Mouse (Mus musculus): ENCODE measurements around the gene Neu2. TPM values are rescaled to one million over a fixed set of nuclear protein-coding genes. Genes with fewer than 3 reads are reported as not detected.

The Neu2 gene
- total RNA-seq, 4 experiments from 2014 or later: not detected

DNA sequence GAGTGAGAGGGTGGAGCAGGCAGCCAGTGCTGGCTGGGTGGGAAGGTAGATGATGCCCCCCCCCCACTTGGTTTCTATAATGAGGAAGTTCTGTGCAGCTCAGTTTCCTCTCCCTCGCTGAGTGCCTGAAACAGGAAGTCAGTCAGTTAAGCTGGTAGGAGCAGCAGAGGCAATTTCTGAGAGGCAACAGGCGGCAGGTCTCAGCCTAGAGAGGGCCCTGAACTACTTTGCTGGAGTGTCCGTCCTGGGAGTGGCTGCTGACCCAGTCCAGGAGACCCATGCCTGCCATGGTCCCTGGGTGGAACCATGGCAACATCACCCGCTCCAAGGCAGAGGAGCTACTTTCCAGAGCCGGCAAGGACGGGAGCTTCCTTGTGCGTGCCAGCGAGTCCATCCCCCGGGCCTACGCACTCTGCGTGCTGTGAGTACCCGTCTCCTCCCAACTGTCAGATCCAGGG lies 110.6 kb downstream of the Neu2 start, which contains the start of gene Inpp5d:
Gene Inpp5d (plus strand): TSS at position 102 of the 458 bp plus-strand sequence.
- DNase-seq: no peak

DNA sequence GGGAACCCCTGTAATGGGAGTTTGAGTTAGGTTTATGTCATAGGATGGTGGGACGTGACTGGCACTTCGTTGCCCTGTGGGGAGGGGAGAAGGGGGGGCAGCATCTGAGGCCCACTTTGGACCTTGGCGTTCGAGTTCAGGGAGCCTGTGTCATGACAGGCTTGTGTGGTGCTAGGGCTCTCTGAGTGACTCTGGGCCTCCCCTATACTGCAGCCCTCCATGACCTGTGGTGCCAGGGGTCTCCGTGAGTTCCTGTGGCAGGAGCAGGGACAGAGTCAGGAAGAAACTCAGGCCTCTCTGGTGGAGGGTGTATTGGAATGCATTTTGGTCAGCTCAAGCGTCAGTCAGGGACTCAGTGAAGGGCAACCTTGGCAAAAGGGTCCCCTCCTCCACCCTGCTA lies 111.0 kb downstream of the Neu2 start:
- no peak for DNase-seq

DNA sequence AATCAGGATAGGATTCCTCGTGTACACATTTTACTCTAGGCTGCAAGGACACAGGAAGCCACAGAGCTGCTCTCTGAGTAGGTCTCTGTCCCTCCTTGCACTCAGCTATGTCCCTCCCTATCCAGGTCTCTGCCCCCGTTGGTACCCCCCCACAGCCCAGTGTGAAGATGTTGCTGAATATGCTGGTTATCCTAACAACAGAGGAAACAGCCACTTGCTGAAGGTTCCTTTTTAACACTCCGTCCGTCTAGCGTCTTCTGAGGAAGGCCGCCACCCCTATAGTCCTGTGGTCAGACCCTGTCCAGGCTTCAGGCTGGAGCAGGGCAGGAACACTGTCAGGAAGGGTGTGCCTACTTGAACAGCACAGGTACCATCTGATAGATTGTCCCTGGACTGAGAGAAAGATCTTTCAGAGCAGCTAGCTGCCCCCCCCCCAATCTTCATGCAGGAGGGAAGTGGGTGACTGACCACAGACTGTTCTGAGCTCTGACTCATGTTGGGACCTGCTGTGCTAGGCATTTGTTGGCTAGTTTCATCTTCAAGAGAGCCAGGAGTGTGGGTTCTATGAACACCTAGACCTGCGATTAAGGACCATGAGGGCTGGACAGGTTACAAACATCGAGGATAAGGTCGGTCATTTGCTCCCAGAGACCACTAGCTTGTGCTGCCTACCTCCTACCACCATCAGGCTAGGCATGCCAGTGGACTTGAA lies 111.6 kb downstream of the Neu2 start:
- DNase-seq: no peak

DNA sequence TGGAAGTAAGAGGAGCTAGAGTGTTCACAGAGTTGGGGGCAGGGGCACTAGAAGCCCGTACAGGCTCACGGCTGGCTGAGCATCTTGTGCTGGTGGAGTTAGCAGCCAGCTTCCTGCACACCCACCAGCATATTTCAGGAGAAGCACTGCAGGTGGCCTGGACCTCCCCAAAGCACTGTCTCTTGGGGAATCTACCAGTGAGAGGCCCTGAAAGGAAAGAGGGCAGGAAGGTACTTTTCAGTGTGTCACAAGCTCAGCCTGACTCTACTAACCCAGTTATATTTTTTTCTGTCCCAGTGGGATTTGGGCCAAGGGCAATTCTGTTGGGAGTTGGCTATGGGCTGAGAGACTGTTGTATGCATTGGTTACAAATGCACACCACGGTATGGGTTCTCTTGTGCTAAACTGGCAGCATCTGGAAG lies 112.2 kb downstream of the Neu2 start:
- no peak for DNase-seq

DNA sequence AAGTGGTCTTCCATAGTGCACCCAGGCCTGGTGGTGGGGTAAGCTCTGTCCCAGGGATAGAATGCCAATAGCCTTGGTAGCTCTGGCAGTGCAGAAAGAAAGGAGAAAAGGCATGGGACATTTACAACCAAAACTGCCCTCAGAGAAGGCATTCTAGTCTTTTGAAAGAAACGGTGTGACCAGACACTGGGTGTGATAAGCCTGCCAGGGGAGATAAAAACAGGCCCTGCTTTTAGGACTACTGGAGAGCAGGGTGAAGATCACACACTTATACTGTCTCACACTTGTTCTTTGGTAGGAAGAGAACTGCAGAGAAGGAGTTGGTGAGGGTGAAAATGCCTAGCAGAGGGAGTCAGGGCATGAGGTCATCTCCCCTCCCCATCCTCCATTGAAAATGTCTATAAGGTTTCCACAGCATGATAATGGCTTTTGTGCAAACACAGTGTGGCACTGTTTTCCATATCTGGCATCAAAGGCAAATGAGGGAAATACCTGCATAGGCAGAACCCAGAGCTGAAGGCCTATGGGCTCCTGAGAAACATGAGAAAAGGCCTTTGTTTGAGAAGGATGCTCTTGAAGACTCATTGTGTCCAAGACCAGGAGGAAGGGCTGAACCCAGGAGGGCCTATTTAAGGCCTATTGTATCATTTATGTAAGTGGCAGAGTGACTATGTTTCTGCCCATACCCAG lies 114.4 kb downstream of the Neu2 start:
- no peak for DNase-seq

DNA sequence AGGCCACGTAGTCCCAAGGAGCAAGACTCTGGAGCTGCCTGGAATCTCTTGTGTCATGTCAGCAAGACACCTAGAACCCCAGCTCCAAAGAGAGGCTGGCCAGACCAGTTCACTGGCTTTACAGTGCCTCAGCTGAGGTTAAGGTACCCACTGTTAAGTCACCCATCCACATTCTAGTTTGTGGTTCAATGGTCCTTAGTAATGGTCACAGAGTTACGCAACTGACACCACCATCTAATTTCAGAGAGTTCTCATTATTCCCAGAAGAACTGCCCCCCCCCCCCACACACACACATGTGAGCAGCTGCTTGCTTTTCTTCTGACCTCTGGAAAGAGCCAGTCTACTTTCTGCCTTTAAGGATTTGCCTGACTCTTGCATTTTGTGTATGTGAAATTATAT lies 115.1 kb downstream of the Neu2 start:
- no peak for DNase-seq

DNA sequence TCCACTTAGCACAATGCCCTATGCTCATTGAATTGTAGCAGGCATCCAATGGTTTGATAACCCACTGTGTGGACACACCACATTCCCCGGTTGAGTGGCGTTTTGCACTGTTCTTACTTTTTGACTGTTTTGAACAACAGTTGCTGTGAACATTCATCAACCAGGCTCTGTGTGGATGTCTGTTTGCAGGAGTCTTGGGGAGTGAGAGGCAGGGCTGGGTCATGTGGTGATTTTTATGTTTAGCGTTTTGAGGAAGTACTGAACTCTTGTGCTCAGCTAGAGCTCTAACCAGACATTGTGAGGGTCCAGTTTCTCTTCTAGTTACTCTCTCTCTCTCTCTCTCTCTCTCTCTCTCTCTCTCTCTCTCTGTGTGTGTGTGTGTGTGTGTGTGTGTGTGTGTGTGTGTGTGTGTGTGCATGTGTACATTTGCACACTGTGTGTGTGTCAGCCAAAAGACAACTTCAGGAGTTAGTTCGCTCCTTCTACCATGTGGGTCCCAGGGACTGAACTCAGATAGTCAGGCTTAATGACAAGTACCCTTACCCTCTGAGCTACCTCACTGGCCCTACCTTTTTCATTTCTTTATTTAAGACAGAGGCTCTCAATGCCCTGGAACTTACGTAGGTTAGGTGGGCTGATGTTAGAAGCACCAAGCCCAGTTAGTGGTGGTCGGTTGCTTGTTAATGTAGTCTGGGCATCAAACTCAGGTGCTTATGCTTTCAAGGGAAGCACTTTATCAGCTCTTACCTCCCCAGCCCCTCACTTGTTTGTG lies 115.8 kb downstream of the Neu2 start:
- no peak for DNase-seq

DNA sequence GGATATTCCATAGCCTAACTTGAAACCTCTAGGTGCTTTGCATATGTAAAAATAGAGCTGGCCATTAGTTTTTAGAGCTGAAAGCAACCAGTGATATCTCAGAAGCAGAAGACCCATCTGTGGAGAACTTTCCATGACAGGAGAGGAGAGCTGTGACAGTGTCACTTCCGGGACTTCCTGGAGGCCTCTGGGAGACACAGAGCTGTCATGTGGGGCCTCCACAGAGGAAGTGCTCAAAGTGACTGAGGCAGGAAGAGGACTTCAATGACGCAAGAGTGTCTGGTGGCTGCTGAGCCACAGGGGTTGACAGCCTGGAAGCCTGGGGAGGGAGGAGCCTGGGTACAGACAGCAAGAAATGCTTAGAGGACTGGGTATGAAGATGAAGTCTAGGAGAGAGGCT lies 116.7 kb downstream of the Neu2 start:
- DNase-seq: peak; percentile 67

DNA sequence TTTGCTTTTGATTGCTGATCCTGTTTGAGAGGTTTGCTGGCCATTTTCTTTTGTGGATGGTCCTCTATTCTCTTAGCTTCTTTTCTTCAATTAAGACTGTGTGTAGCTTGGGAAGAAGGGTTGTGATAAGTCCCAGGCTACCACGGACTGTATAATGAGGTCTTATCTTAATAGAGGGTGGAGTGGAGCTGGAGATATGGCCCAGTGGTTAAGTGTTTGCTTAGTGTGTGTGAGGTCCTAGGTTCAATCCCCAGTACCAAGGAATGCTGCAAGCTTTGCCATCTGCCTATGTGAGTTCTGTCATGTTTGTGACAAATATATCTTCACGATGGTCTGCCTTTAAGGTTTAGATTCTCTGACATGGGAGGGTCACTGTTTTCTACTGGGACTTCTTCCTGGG lies 118.4 kb downstream of the Neu2 start:
- DNase-seq: no peak

DNA sequence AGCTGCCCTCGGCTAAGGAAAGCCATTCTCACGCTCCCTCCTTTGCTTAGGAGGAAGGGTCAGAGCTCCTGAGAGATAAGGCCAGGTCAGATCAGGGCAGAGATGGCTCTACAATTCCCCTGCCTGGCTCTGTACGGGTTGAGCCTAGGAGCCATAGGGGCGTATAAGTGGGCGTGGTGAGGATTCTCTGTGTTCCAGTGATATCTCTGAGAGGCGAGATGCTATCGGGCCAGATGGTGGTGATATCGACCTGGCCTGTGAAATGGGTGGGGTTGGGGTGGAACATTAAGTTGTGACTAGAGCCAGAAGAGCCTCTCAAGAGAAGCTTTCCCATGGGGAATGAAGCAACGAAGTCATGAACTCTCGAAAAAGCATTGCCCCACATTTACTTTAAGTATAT lies 121.9 kb downstream of the Neu2 start:
- no peak for DNase-seq

DNA sequence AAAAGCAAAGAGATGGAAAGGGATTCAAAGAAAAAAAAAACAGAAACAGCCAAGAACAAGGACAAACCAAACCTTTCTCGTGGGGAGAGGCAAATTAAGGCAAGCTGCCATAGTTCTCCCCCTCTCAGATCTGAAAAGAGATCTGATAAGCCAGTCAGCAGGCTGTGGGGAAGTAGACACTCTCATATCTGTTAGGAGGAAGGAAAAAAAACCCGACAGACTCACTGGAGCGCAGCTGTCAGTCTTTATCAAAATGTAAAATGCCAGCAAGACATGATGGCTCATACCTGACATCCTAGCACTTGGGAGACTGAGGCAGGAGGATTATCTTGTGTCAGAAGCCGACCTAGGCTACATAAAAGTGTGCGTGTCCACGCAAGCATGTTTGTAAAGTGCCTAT lies 122.5 kb downstream of the Neu2 start:
- no peak for DNase-seq

DNA sequence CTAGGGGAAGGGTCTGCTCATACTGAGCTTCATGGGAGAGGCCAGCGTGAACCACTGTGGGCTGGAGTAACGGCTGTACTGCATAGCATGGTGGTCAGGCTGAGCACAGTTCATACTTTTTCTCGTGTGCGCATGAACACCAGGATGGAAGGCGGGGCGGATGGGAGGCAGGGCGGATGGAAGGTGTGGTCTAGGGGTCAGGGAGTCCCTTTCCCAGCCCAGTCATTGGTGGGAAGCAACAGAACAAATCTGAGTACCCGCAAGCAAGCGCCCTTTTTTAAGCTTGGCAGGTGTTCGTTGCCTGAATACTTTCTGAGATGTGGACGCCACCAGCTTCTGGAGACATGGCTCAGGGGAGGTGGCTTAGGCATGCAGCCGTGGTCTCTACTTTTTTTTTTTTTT lies 127.0 kb downstream of the Neu2 start:
- DNase-seq: no peak

DNA sequence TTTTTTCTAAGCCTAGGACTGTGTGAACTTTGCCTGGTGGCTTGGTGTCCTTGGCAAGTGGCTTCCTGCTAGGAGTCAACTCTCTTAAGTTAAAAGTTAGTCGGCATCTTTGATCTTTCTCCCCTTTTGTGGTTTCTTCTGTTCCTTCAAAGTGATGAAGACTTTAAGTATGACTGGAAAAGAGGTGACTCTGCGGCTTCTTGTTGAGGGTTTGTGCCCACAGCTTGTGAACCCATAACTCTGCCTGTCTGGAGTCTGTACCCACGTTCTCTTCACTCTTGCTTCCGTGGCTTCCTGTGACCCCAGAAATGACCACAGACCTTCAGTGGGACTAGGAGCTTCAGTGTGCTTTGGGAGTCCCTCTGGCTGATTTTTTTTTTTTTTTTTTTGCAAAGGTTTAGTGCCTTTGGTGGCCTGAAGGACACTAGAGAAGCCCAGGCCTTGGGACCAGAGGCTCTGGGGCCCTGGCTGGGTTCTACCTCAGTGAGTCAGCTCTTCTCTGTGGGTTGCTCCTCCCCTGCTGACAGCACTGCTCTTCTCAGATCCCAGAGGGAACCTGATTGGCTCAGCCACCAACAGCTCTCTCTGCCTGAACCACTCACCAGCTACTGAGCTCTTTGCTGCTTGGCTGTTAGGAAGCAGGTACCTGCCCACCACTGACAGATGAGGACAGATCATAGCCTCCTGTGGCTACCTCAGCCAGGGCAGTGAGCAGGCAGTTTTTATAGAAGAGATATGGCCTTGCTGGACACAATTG lies 127.6 kb downstream of the Neu2 start:
- peak; percentile 89 for DNase-seq

DNA sequence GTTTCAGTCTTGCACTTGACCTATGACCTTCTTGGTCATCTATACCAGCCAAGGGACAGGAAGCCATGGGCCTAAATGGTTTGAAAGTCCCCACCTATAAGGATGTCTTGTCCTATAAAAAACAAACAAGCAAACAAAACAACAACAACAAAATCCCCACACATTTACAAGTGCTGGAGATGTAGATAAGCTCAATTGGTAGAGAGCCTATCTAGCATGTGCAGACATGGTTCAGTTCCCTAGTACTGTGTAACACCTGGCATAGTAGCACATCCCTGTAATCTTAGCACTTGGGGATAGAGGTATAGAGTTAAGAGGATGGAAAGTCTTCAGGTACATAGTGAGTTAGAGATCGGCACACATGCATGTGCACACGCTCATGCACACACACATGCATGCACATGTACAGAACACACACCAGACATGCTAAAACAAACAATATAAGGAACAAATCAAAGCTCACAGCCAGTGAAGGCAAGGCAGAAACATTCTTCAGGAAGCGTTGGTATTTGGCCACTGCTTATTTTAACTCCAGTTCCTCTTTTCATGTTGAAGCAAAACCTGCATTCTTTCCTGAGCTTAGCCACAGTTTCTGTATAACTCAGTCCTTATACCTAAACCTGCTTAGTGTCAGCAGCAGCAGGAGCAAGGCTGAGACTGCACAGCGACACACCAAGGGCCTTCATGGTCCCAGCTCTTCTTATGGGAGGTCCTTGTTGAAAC lies 128.3 kb downstream of the Neu2 start:
- DNase-seq: no peak

DNA sequence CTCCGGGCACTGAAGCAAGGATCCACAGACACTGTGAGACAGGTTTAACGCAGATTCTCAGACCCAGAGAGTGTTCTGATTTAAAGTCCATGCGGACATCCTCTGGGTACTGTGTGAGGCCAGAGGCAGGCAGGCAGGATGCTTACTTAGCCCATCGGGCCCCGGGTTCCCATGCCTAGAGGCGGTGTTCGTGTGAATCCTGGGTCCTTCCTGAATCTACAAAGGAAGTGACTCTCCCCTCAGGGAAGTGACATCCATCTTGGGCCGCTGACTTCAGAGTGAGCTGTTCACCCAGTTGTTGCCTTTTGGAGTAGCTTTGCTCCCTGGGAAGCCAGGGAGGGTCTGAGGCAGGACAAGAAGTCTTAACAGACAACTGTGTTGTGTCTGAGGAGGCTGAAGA lies 130.0 kb downstream of the Neu2 start:
- DNase-seq: no peak

DNA sequence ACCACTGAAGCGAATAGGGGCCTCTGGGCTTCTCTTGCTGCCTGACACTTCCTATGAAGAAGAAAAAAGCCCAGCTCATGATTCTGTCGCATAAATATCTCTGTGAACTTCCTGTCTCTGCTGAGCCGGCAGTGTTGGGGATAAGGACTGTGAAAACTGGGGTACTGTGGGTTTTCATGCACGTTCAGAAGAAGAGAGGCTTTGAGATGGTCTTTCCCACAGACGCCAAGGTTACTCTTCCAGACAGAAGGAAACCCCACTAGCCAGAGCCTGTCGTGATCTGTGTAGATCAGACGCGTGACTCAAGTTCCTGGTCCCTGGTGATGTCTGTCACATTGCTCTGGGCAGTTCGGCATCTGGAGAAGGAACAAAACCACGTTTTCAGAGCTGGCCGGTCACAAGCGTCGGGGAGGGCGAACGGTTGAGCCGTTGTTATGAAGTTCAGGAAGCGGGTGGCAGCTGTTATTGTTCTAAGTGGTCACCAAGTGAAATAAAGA lies 130.5 kb downstream of the Neu2 start:
- DNase-seq: peak; percentile 44

DNA sequence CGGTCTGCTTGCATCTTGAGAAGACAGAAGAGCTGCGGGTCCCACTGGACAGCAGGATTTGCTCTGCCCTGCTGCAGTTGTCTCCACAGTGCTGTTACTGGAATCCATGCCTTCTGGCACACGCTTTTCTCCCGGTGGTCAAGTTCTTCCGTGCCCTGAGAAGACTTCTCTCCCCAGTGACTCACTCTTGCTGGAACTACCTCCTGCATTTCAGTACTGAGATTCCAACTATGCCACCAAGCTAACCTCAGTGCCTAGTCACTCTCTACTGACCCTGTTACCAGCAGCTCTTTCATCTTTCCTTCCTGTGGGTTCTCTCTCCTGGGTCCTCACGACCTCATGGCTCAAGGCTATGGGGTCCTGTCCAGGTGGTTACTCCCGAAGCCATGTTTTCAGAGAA lies 133.3 kb downstream of the Neu2 start:
- no peak for DNase-seq

DNA sequence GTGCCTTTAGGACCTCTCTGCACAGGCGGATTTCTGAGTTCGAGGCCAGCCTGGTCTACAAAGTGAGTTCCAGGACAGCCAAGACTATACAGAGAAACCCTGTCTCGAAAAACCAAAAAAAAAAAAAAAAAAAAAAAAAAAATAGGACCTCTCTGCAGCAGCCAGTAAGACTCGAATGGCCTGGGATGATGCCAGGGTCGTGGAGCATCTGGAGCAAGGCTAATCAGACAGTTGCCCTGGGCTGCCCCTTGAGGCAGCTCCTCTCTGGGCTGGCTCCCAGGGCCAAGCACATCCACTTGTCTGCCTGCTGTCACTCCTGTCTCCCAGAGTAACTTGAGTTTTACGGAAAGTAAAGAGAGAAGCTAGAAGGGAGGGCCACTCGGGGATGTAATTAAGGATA lies 135.4 kb downstream of the Neu2 start:
- DNase-seq: peak; percentile 72

DNA sequence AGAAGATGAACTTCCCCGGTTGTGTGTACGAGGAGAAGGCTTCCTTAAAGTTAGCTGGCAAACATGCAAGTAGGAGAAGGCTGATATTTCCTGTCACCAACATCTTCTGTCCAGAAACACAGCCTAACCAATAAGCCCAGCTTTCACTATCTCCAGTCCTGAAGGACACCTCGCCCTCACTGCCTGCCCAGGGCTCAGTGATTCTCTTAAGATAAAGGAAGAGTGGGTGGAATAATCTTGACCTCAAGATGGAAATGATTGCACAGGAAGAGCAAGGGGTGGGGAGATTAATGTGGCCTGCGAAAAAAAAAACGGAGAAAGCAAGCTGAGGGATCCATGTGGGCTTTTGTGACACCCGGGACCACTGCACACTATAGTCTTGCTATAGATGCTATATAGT lies 136.1 kb downstream of the Neu2 start:
- no peak for DNase-seq

Measured in adrenal gland, adult 8-10 months (tissue).